Mouse (Mus musculus) layer of hippocampus, adult 11-12 months (tissue): ENCODE measurements around the gene Skor1.

Experiments
- DNase-seq: peaks from one replicate; pipeline ENCODE4 v3.0.0; 2022; ENCODE audit warnings: low spot score

Gene Skor1

GRCm38 (mm10) chr9:63091101-63091921 is 57.5 kb downstream of the Skor1 start:
- DNase-seq = no peak

- no peak for DNase-seq
Measured at GRCm38 (mm10) chr9:63089141-63089540, 59.6 kb downstream of the Skor1 start.
